21 mouse cellular contexts compared by ENCODE assay signal in genomic region chr19:8683627-8684026, GRCm38 (mm10). TPM values are rescaled to one million over a fixed set of nuclear protein-coding genes. Genes with fewer than 3 reads are reported as not detected.
"Had no signal": no experiment of that assay in that cellular context is flagged by ENCODE, and none has a peak within 500 bp of the region (broad histone marks: within the 10 kb centered on the region; RNA-seq: fewer than 3 reads in every experiment).

No protein-coding gene starts in this region.

- H3K4me1 ChIP-seq: hindbrain, embryonic 15.5 days; liver, embryonic 12.5 days had no signal

- H3K9ac ChIP-seq: heart, embryonic 13.5 days; heart, embryonic 15.5 days; hindbrain, embryonic 15.5 days; kidney, embryonic 15.5 days; limb, embryonic 13.5 days; limb, embryonic 15.5 days; liver, embryonic 12.5 days; liver, embryonic 14.5 days had no signal

- H3K27ac ChIP-seq: heart, adult 2 months; heart, embryonic 13.5 days; heart, embryonic 15.5 days; hindbrain, embryonic 13.5 days; hindbrain, embryonic 15.5 days; hindbrain, postnatal 0 days; kidney, embryonic 15.5 days; kidney, postnatal 0 days; limb, embryonic 13.5 days; limb, embryonic 15.5 days; liver, embryonic 12.5 days; liver, embryonic 14.5 days had no signal

- H3K9me3 ChIP-seq: heart, embryonic 13.5 days; heart, embryonic 15.5 days; hindbrain, embryonic 13.5 days; hindbrain, embryonic 15.5 days; kidney, embryonic 15.5 days; limb, embryonic 13.5 days; limb, embryonic 15.5 days; liver, embryonic 12.5 days had no signal

- H3K4me3 ChIP-seq: heart, adult 2 months; heart, embryonic 13.5 days; heart, embryonic 15.5 days; hindbrain, embryonic 13.5 days; hindbrain, embryonic 15.5 days; kidney, embryonic 15.5 days; limb, embryonic 13.5 days; limb, embryonic 15.5 days; liver, embryonic 12.5 days had no signal

- H3K27me3 ChIP-seq: heart, embryonic 15.5 days; hindbrain, embryonic 15.5 days; kidney, embryonic 15.5 days; limb, embryonic 13.5 days; limb, embryonic 15.5 days had no signal

- H3K36me3 ChIP-seq: heart, embryonic 13.5 days; heart, embryonic 15.5 days; hindbrain, embryonic 13.5 days; hindbrain, embryonic 15.5 days; kidney, embryonic 15.5 days; limb, embryonic 13.5 days; limb, embryonic 15.5 days; liver, embryonic 12.5 days had no signal

- H3K4me2 ChIP-seq: heart, embryonic 11.5 days; heart, embryonic 13.5 days; heart, embryonic 15.5 days; hindbrain, embryonic 13.5 days; hindbrain, embryonic 15.5 days; kidney, embryonic 15.5 days; limb, embryonic 13.5 days; limb, embryonic 15.5 days; liver, embryonic 12.5 days had no signal

RNA-seq across cellular contexts. Expression of gene Chrm1, which starts 20.0 kb away (rescaled TPM):
- total RNA-seq: gastrocnemius, adult 8-10 months; gastrocnemius, postnatal 36 days; heart, adult 2 months; heart, postnatal 36 days; hematopoietic stem cell, adult 5-6 weeks had no signal
- polyA plus RNA-seq: heart, embryonic 13.5 days; heart, postnatal 0 days; liver, embryonic 12.5 days had no signal

RNA-seq across cellular contexts. Expression of gene 1700092M07Rik, which starts 56.9 kb away (rescaled TPM):
- total RNA-seq: gastrocnemius, adult 8-10 months; gastrocnemius, postnatal 14 days; heart, postnatal 36 days; hematopoietic stem cell, adult 5-6 weeks; hindbrain, postnatal 0 days had no signal
- polyA plus RNA-seq: large intestine, adult 2 months; liver, adult 2 months had no signal
